Mouse (Mus musculus): Measurements from ENCODE around the gene Kprp. TPM values are rescaled to one million over a fixed set of nuclear protein-coding genes. Genes with fewer than 3 reads are reported as not detected.
"Not testable (repeated sequence)": the region's sequence is repeated elsewhere in the genome, so short reads cannot be mapped to it uniquely, and the experiment has no call there.

Kprp gene
- polyA plus RNA-seq (2021): not detected

- ATAC-seq: no peak
- peaks cover 6% of the 10 kb centered on the region for H3K27me3 ChIP-seq
- TF ChIP-seq CTCF (IDR thresholded peaks at IDR 0.05): no peak
- no peak for DNase-seq (ENCODE audit: low read depth, low spot score)
- ChIA-PET POLR2A (no interaction called here), CTCF (interaction anchor here (1.3 kb wide), 1 partner anchor 8 kb away, joined by 4 read pairs; no protein-coding TSS in a partner anchor)
- in situ Hi-C loops (cut with MboI; ENCODE audit: low pct_unique_long_range_greater_than_20kb): no loop called here
These were observed at the start of gene Kprp for GRCm38 (mm10) chr3:92827108-92827507. TSS of gene Kprp (minus strand) at chr3:92827247.

- ChIA-PET POLR2A (no interaction called here), CTCF (interaction anchor here (1.2 kb wide), 1 partner anchor 8 kb away, joined by 3 read pairs; no protein-coding TSS in a partner anchor)
- ATAC-seq (no peak), DNase-seq (ENCODE audit: low read depth, low spot score) (no peak)
- in situ Hi-C loops (cut with MboI; ENCODE audit: low pct_unique_long_range_greater_than_20kb): no loop called here
- TF ChIP-seq CTCF (IDR thresholded peaks at IDR 0.05): no peak
- peaks cover 5% of the 10 kb centered on the region for H3K27me3 ChIP-seq
These were observed 47.1 kb upstream of the Kprp start for GRCm38 (mm10) chr3:92874180-92874579.

- in situ Hi-C loops (cut with MboI; ENCODE audit: low pct_unique_long_range_greater_than_20kb): no loop called here
- POLR2A ChIA-PET: interaction anchor here (0.6 kb wide), 1 partner anchor 74 kb away, joined by 4 read pairs; the partner anchor contains the start of gene Lce3c
These were observed 43.1 kb upstream of the Kprp start, which contains the start of gene 2310050C09Rik for GRCm38 (mm10) chr3:92870116-92870515. TSS of gene 2310050C09Rik (minus strand) at chr3:92870216.

GRCm38 (mm10) chr3:92851186-92851585 lies 24.1 kb upstream of the Kprp start, which contains the start of gene Lce1l:
TSS of gene Lce1l (minus strand) at chr3:92851286.
- TF ChIP-seq CTCF (IDR thresholded peaks at IDR 0.05): no peak
- ATAC-seq: no peak
- in situ Hi-C loops (cut with MboI; ENCODE audit: low pct_unique_long_range_greater_than_20kb): no loop called here
- POLR2A ChIA-PET: no interaction called here
- CTCF ChIA-PET: no interaction called here
- no peak for DNase-seq (ENCODE audit: low read depth, low spot score)
- peaks cover 13% of the 10 kb centered on the region for H3K27me3 ChIP-seq

More at GRCm38 (mm10) chr3:92870116-92870515, 43.1 kb upstream of the Kprp start, which contains the start of gene 2310050C09Rik:
- TF ChIP-seq CTCF (IDR thresholded peaks at IDR 0.05): no peak
- no peak for DNase-seq (ENCODE audit: low read depth, low spot score)
- peaks cover 5% of the 10 kb centered on the region for H3K27me3 ChIP-seq
- CTCF ChIA-PET: no interaction called here
- no peak for ATAC-seq

GRCm38 (mm10) chr3:92825808-92826207 lies 1.2 kb downstream of the Kprp start:
- no peak for DNase-seq (ENCODE audit: low read depth, low spot score)
- POLR2A ChIA-PET: no interaction called here
- CTCF ChIA-PET: interaction anchor here (1.3 kb wide), 1 partner anchor 10 kb away, joined by 4 read pairs; no protein-coding TSS in a partner anchor
- in situ Hi-C loops (cut with MboI; ENCODE audit: low pct_unique_long_range_greater_than_20kb): no loop called here
- ATAC-seq: no peak
- TF ChIP-seq CTCF (IDR thresholded peaks at IDR 0.05): no peak
- H3K27me3 ChIP-seq: peaks cover 6% of the 10 kb centered on the region

- ATAC-seq; CTCF ChIA-PET; DNase-seq (ENCODE audit: low read depth, low spot score); POLR2A ChIA-PET; in situ Hi-C loops (cut with MboI; ENCODE audit: low pct_unique_long_range_greater_than_20kb): not testable (repeated sequence)
- H3K27me3 ChIP-seq: peaks cover 11% of the 10 kb centered on the region
These were observed 11.0 kb downstream of the Kprp start for GRCm38 (mm10) chr3:92816036-92816435.

- no peak for ATAC-seq
- ChIA-PET CTCF (no interaction called here), POLR2A (no interaction called here)
- DNase-seq (ENCODE audit: low read depth, low spot score): no peak
- in situ Hi-C loops (cut with MboI; ENCODE audit: low pct_unique_long_range_greater_than_20kb): no loop called here
- TF ChIP-seq CTCF (IDR thresholded peaks at IDR 0.05): no peak
- H3K27me3 ChIP-seq: peaks cover 11% of the 10 kb centered on the region
These were observed 11.5 kb downstream of the Kprp start for GRCm38 (mm10) chr3:92815581-92815980.

- peaks cover 11% of the 10 kb centered on the region for H3K27me3 ChIP-seq
- no peak for TF ChIP-seq CTCF (IDR thresholded peaks at IDR 0.05)
- ATAC-seq (no peak), DNase-seq (ENCODE audit: low read depth, low spot score) (no peak)
- ChIA-PET POLR2A (no interaction called here), CTCF (no interaction called here)
- in situ Hi-C loops (cut with MboI; ENCODE audit: low pct_unique_long_range_greater_than_20kb): no loop called here
These were observed 19.3 kb downstream of the Kprp start, which contains the start of gene Lce1k for GRCm38 (mm10) chr3:92807791-92808190. TSS of gene Lce1k (minus strand) at chr3:92807891.

GRCm38 (mm10) chr3:92790414-92790813 lies 36.6 kb downstream of the Kprp start, which contains the start of gene Lce1j:
TSS of gene Lce1j (minus strand) at chr3:92790514.
- H3K27me3 ChIP-seq: peaks cover 3% of the 10 kb centered on the region
- no peak for ATAC-seq
- CTCF ChIA-PET: no interaction called here
- no peak for TF ChIP-seq CTCF (IDR thresholded peaks at IDR 0.05)
- in situ Hi-C loops (cut with MboI; ENCODE audit: low pct_unique_long_range_greater_than_20kb): no loop called here
- POLR2A ChIA-PET: no interaction called here
- DNase-seq (ENCODE audit: low read depth, low spot score): no peak

GRCm38 (mm10) chr3:92778799-92779198 lies 48.2 kb downstream of the Kprp start, which contains the start of gene Lce1i:
TSS of gene Lce1i (minus strand) at chr3:92778899.
- CTCF ChIA-PET: no interaction called here
- ATAC-seq: no peak
- no peak for TF ChIP-seq CTCF (IDR thresholded peaks at IDR 0.05)
- in situ Hi-C loops (cut with MboI; ENCODE audit: low pct_unique_long_range_greater_than_20kb): loop anchor here (10.0 kb wide), 1 partner anchor 634 kb away; the partner anchor contains the start of gene Lelp1
- no peak for DNase-seq (ENCODE audit: low read depth, low spot score)
- POLR2A ChIA-PET: no interaction called here
- H3K27me3 ChIP-seq: peaks cover 18% of the 10 kb centered on the region

Other genes with a start within 250 kb of the Kprp start
- gene Smcp, start 238.2 kb downstream of the Kprp start, polyA plus RNA-seq (2021): not detected
- not detected for gene 2210017I01Rik, start 219.8 kb downstream of the Kprp start, polyA plus RNA-seq (2021)
- not detected for gene Lce6a, start 205.6 kb downstream of the Kprp start, polyA plus RNA-seq (2021)
- not detected for gene Lce1a1, start 178.9 kb downstream of the Kprp start, polyA plus RNA-seq (2021)
- not detected for gene Lce1b, start 170.3 kb downstream of the Kprp start, polyA plus RNA-seq (2021)
- not detected for gene Lce1a2, start 156.9 kb downstream of the Kprp start, polyA plus RNA-seq (2021)
- gene Lce1c, start 148.0 kb downstream of the Kprp start, polyA plus RNA-seq (2021): not detected
- gene Lce1d, start 140.0 kb downstream of the Kprp start, polyA plus RNA-seq (2021): not detected
- gene Lce1e, start 118.2 kb downstream of the Kprp start, polyA plus RNA-seq (2021): not detected
- gene Lce1f, start 106.9 kb downstream of the Kprp start, polyA plus RNA-seq (2021): not detected
- gene Gm38119, start 88.2 kb downstream of the Kprp start, polyA plus RNA-seq (2021): not detected
- gene Lce1g, start 74.9 kb downstream of the Kprp start, polyA plus RNA-seq (2021): not detected
- not detected for gene Lce1h, start 62.2 kb downstream of the Kprp start, polyA plus RNA-seq (2021)
- not detected for gene Lce1i, start 48.3 kb downstream of the Kprp start, polyA plus RNA-seq (2021)
- gene Lce1j, start 36.7 kb downstream of the Kprp start, polyA plus RNA-seq (2021): not detected
- not detected for gene Lce1k, start 19.4 kb downstream of the Kprp start, polyA plus RNA-seq (2021)
- gene Lce1l, start 24.0 kb upstream of the Kprp start, polyA plus RNA-seq (2021): not detected
- not detected for gene 2310050C09Rik, start 43.0 kb upstream of the Kprp start, polyA plus RNA-seq (2021)
- 0.54 TPM for gene Lce3a, start 99.0 kb upstream of the Kprp start, polyA plus RNA-seq (2021)
- gene Lce3b, start 105.7 kb upstream of the Kprp start, polyA plus RNA-seq (2021): not detected
- 2.1 TPM for gene Lce3c, start 117.2 kb upstream of the Kprp start, polyA plus RNA-seq (2021)
- gene Lce3d, start 130.1 kb upstream of the Kprp start, polyA plus RNA-seq (2021): 1.1 TPM
- not detected for gene Lce3e, start 139.8 kb upstream of the Kprp start, polyA plus RNA-seq (2021)
- not detected for gene Lce3f, start 165.0 kb upstream of the Kprp start, polyA plus RNA-seq (2021)
- gene Crct1, start 188.4 kb upstream of the Kprp start, polyA plus RNA-seq (2021): 0.31 TPM
- not detected for gene Lce1m, start 191.8 kb upstream of the Kprp start, polyA plus RNA-seq (2021)
- gene Gm4858, start 241.6 kb upstream of the Kprp start, polyA plus RNA-seq (2021): not detected

Data from Patski (cell line).